Mouse (Mus musculus) activated CD4-positive, CD25-positive, alpha-beta regulatory T cell, adult 4 months (primary cell): Measurements from ENCODE around the gene Wdfy3. TPM values are rescaled to one million over a fixed set of nuclear protein-coding genes. Genes with fewer than 3 reads are reported as not detected.

Experiments used
- ATAC-seq: one replicate; pipeline ENCODE4 v1.8.0; 2017
- polyA plus RNA-seq, 2 experiments: library from polyadenylated mRNA; unstranded; fragments of 100-300 nt; shearing (Covaris generic); gene quantifications; one replicate each; pipeline ENCODE4 v1.2.1; 2017

Gene Wdfy3
- polyA plus RNA-seq, 2 experiments from 2014 or later: 0.07 to 0.10 TPM

DNA sequence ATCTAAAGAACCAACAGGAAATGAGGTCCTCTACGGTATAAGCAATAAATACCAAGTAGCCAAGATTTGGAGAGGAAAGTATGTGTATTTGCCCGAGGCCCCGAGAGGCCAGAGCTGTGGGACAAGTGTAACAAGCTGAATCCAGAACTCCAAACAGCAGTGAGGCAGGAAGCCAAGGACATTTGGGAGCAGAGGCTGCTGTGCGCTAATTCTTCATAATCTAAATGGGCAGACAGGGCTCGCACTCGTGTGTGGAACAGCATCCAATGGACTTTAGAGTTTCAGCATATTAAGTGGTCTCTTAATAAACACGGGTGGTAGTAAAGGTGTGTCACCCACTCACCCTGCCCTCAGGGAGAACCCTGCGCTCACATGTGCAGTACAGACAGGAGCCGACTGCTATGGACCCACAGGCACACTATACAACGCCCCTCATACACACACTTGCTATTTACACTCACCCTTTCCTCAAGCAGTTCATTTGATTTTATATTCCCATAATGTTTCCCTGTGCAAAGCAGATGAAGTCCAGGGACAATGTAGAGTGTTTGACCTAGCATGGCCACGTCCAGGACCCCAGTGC, 15.1 kb downstream of the Wdfy3 start:
- no peak for ATAC-seq

GRCm38 (mm10) chr5:102052906-102053305, 16.8 kb downstream of the Wdfy3 start:
- ATAC-seq: no peak

- ATAC-seq: no peak
Observed at GRCm38 (mm10) chr5:102052465-102052864, 17.3 kb downstream of the Wdfy3 start.

DNA sequence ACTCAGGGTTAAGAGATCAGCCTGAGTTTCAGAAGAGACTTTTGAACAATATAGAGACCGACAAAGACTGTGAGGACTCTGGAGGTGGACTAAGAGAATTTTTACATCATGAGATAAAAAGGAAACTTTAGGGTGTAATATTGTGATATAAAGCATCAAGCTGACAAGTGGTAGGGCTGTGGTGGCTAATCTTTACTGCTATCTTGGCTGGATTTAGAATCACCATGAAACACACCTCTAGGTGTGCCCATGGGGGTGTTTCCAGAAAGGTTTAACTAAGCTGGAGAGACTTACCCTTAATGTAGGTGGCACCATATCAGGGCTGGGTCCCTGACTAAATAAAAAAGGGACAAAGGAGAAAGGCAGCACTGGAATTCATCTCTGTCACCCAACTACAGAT, 19.0 kb downstream of the Wdfy3 start:
- no peak for ATAC-seq

DNA sequence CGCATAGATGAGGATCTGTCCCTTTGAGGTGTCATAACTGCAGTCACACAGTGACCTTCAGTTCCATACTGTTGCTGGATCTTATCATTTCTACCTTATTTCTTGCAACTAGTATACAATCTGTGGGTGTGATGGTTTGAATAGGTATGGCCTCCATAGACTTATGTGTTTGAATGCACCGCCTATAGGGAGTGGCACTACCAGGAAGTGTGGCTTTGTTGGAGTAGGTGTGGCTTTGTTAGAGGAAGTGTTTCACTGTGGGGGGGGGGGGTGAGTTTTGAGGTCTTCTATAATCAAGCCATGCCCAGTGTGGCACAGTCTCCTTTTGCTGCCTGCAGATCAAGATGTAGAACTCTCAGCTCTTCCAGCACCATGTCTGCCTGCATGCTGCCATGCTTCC, 21.3 kb downstream of the Wdfy3 start:
- no peak for ATAC-seq

DNA sequence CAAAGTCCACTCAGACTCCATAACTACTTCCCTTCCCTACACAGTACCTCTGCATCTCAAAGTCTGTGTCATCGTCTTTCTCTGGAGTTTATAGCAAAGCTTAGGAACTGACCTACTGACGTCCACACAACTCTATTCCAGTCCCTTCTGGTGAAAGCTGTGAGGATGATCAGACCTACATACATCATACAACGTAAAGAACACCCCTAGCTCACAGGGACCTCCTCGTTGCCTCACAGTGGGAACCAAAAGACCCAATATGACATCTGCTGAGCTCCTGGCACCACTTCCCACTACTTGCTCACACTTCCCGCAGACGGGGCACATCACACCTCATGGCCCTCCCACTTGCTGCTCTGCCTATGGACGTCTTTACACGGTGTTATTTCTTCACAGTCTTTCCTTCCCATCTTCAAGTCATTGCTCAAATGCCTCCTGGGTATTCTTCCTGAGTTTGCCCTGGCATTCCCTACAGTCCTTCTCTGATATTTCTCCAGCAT, 23.1 kb downstream of the Wdfy3 start:
- no peak for ATAC-seq

- no peak for ATAC-seq
Observed at GRCm38 (mm10) chr5:102045636-102046616, 23.8 kb downstream of the Wdfy3 start.

- ATAC-seq: no peak
Observed at GRCm38 (mm10) chr5:102045177-102045576, 24.5 kb downstream of the Wdfy3 start.

DNA sequence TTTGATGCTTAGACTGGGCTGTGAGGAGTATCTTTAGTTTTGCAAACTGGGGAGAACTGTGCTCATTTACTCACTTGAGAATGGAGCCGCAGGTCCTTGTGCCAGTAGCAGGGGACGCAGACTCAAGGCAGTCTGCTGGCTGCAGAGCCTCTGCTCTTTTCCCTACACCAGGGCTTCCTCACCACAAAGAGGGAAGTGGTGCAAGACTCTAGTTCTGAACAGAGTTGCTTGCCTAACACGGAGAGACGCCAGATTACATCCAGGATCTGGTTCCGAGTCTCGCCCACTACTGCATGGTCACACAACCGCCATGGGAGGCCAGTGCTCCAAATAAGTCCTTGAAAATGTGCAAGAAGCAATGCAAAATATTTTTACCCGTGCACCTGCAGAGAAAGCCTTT, 36.4 kb downstream of the Wdfy3 start:
- ATAC-seq: no peak

DNA sequence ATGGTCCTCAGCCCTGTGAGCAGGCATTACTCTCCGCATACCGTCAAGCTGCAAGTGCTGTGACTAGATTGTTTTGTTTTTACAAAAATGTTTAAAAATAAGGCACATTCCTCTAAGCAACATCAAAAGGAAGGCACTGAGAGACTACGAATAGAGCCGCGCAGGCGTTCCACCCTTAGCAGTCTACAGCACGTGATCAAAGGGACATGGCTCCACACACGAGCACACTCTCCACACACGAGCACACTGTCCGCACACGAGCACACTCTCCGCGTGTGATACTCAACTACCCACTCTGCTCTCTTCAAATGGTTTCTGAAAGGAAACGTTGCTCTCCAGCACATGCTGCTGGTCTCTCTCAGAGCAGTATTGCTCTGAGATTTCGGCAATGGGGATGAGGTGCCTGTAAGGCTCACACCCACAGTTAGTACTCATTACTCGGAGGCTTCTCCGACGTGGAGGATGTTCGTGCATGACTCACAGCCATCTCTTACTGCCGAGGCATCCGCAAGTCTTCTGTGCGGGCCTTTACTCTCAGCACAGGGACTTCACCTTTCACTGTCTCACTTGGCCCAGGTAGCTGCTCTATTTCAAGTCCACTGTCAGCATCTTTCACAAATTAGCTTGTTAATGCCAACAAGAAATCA, 37.0 kb downstream of the Wdfy3 start:
- no peak for ATAC-seq

- no peak for ATAC-seq
Observed at GRCm38 (mm10) chr5:102032191-102032590, 37.5 kb downstream of the Wdfy3 start.

GRCm38 (mm10) chr5:102023376-102023775, 46.3 kb downstream of the Wdfy3 start:
- ATAC-seq: no peak

GRCm38 (mm10) chr5:102022018-102022898, 47.5 kb downstream of the Wdfy3 start:
- no peak for ATAC-seq

GRCm38 (mm10) chr5:102014235-102014634, 55.5 kb downstream of the Wdfy3 start:
- no peak for ATAC-seq

DNA sequence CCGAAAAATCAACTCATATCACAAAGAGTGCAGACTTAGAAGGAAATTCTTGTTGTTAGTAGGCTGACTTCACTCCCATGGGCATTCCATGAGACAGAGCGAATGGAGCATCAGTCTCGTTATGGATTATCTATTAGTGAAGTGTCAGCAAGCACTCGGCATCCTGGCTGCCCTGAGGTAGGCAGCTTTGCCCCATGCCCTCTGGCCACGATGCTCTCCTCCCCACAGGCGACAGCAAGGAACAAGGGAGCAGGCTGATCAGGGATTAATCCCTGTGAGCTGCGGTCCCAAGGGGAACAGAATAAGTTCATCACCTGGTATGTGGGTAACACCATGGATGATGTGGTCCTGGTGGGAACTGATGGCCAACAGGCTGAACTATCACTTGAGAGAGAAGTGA, 55.9 kb downstream of the Wdfy3 start:
- ATAC-seq: no peak

- ATAC-seq: no peak
Observed at GRCm38 (mm10) chr5:102010961-102011360, 58.8 kb downstream of the Wdfy3 start.

DNA sequence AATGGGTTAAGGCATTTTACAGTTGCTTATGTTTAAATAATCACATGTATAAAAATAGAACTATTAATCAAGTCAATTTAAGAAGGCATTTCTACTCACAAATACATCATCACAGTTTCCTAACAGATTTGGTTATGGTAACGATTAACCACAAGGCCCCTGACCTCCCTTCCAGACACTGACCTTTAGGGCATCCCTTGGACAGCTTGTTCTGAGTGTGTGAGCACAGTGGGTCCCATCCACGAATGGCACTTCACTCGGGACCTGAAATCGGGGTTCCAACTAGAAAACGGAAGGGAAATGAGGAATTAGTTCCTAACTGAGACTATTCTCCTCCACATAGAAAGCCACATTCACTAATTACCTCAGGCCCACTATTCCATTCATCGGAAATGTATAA, 60.1 kb downstream of the Wdfy3 start:
- no peak for ATAC-seq

GRCm38 (mm10) chr5:102008712-102009111, 61.0 kb downstream of the Wdfy3 start:
- ATAC-seq: no peak

- no peak for ATAC-seq
Observed at GRCm38 (mm10) chr5:102006218-102006941, 63.3 kb downstream of the Wdfy3 start.

- ATAC-seq: no peak
Observed at GRCm38 (mm10) chr5:102003371-102003770, 66.3 kb downstream of the Wdfy3 start.

DNA sequence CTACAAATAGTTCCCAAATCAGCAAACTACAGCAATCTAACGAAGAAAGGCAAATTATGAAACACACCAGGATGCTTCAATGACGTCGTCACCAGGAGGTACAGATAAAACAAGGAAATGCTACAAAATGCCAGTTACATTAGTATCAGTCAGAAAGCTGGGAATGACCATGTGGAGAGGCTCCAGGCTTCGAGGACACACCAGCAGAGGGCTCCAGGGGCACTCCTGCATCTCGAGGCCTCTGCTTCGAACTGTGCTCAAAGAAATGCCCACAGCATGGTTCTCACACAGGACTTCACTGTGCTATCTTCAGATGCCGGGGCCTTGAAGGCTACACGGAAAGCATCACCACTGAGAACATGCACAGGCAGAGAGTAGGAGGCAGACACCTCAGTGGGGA, 68.7 kb downstream of the Wdfy3 start:
- ATAC-seq: no peak

GRCm38 (mm10) chr5:101998971-101999370, 70.8 kb downstream of the Wdfy3 start:
- ATAC-seq: no peak
